Mouse (Mus musculus) G1E (cell line): ENCODE measurements around the gene Chek1. TPM values are rescaled to one million over a fixed set of nuclear protein-coding genes. Genes with fewer than 3 reads are reported as not detected.
A peak's percentile ranks its signal among the peaks of the same experiment; 100 is the strongest.

Experiments
- ATAC-seq: 2 replicates; pipeline ENCODE4 v1.8.0; 2016; ENCODE audit warnings: mild to moderate bottlenecking; ENCODE audit not compliant: insufficient number of reproducible peaks, poor library complexity, low FRiP score, severe bottlenecking; ENCODE audit errors: extremely low read depth
- DNase-seq: peaks from one replicate; pipeline ENCODE4 v3.0.0; 2012; ENCODE audit warnings: low spot score
- H3K27me3 ChIP-seq: 2 replicates; pipeline ENCODE4 v1.6.1; 2012; ENCODE audit warnings: mild to moderate bottlenecking, low read length, inconsistent platforms; ENCODE audit not compliant: insufficient read depth
- H3K36me3 ChIP-seq: replicated peaks from 2 replicates; pipeline ENCODE3; 2012; ENCODE audit warnings: mild to moderate bottlenecking, inconsistent platforms
- H3K4me1 ChIP-seq: 2 replicates; pipeline ENCODE4 v1.6.1; 2012; ENCODE audit warnings: low read depth, low read length, inconsistent platforms, mixed read lengths; ENCODE audit not compliant: insufficient read depth
- H3K4me3 ChIP-seq: 2 replicates; pipeline ENCODE4 v1.5.1; 2012; ENCODE audit warnings: low read depth, mild to moderate bottlenecking, inconsistent platforms, low read length, moderate library complexity, mixed read lengths
- H3K9me3 ChIP-seq: replicated peaks from 2 replicates; pipeline ENCODE4 v1.6.1; 2012; ENCODE audit warnings: inconsistent platforms
- CTCF ChIP-seq: IDR thresholded peaks from 2 replicates; pipeline ENCODE4 v1.5.1; 2012; ENCODE audit warnings: low read depth, low read length, inconsistent platforms, mixed read lengths
- GATA1 ChIP-seq: IDR thresholded peaks from 2 replicates; pipeline ENCODE4 v1.6.1; 2012; ENCODE audit warnings: borderline replicate concordance, low read length, inconsistent platforms, mixed read lengths
- GATA2 ChIP-seq: IDR thresholded peaks from 2 replicates; pipeline ENCODE4 v1.6.1; 2012; ENCODE audit warnings: low read depth, low read length, inconsistent platforms, borderline replicate concordance
- POLR2AphosphoS5 ChIP-seq: IDR thresholded peaks from 2 replicates; pipeline ENCODE4 v1.6.1; 2012; ENCODE audit warnings: low read depth, low read length, inconsistent platforms; ENCODE audit not compliant: insufficient replicate concordance
- TAL1 ChIP-seq: conservative IDR thresholded peaks from 2 replicates; pipeline ENCODE4 v1.6.1; 2012; ENCODE audit warnings: low read depth, low read length, inconsistent platforms, mixed read lengths
- polyA plus RNA-seq: library from polyadenylated mRNA; stranded (reverse); fragments of >175 nt; gene quantifications from 2 replicates; pipeline ENCODE4 v1.2.3, GENCODE M21; 2012
- total RNA-seq, 2 experiments: library from RNA; stranded (forward) in 1 of 2; stranded (reverse) in 1 of 2; fragments of 200-1000 nt in 1 of 2; fragments of >200 nt in 1 of 2; fragmentation: Nextera tagmentation in 1 of 2; gene quantifications; 2 replicates each; pipeline ENCODE4 v1.2.3; 2014 to 2017

Gene Chek1
- total and polyA plus RNA-seq, 3 experiments: 3.1 to 78.7 (median 45.7) TPM

- Histone ChIP-seq H3K27me3 (no peaks in the 10 kb centered on the region), H3K4me3 (peak overlapping the region; percentile 81), H3K36me3 (peaks cover 52% of the 10 kb centered on the region), H3K9me3 (no peaks in the 10 kb centered on the region), H3K4me1 (peaks cover 25% of the 10 kb centered on the region)
- TF ChIP-seq CTCF (no peak), POLR2AphosphoS5 (0 out of 2 replicates have a peak, but pooled peaks have one; percentile 65), TAL1 (no peak), GATA1 (no peak), GATA2 (no peak)
- DNase-seq (peak; percentile 54), ATAC-seq (peak; percentile 62)
These were observed 483 bp downstream of the Chek1 start for GRCm38 (mm10) chr9:36726131-36727033.

GRCm38 (mm10) chr9:36716624-36717023, 10.2 kb downstream of the Chek1 start:
- peaks cover 5% of the 10 kb centered on the region; the same call in 1 of the 2 replicates for H3K4me1 ChIP-seq
- H3K27me3 ChIP-seq: no peaks in the 10 kb centered on the region
- ATAC-seq (no peak), DNase-seq (no peak)
- TF ChIP-seq GATA2: no peak
- no peak for TF ChIP-seq TAL1
- no peak for TF ChIP-seq CTCF
- no peak for TF ChIP-seq POLR2AphosphoS5
- TF ChIP-seq GATA1: no peak
- H3K4me3 ChIP-seq: no peak overlapping the region
- H3K36me3 ChIP-seq: peaks cover 67% of the 10 kb centered on the region
- H3K9me3 ChIP-seq: no peaks in the 10 kb centered on the region

GRCm38 (mm10) chr9:36707304-36707703, 19.6 kb downstream of the Chek1 start:
- peak; percentile 45 for ATAC-seq
- Histone ChIP-seq H3K4me1 (peaks cover 7% of the 10 kb centered on the region), H3K27me3 (no peaks in the 10 kb centered on the region), H3K9me3 (no peaks in the 10 kb centered on the region), H3K4me3 (no peak overlapping the region), H3K36me3 (peaks cover 46% of the 10 kb centered on the region)
- TF ChIP-seq CTCF (no peak), POLR2AphosphoS5 (no peak), GATA2 (no peak), TAL1 (no peak), GATA1 (no peak)
- no peak for DNase-seq

GRCm38 (mm10) chr9:36705923-36706322, 20.9 kb downstream of the Chek1 start:
- Histone ChIP-seq H3K4me3 (no peak overlapping the region), H3K36me3 (peaks cover 40% of the 10 kb centered on the region), H3K9me3 (no peaks in the 10 kb centered on the region), H3K4me1 (peaks cover 7% of the 10 kb centered on the region), H3K27me3 (no peaks in the 10 kb centered on the region)
- DNase-seq (no peak), ATAC-seq (no peak)
- no peak for TF ChIP-seq POLR2AphosphoS5
- no peak for TF ChIP-seq GATA2
- TF ChIP-seq GATA1: no peak
- no peak for TF ChIP-seq CTCF

GRCm38 (mm10) chr9:36694276-36694675, 32.6 kb downstream of the Chek1 start:
- Histone ChIP-seq H3K36me3 (no peaks in the 10 kb centered on the region), H3K4me1 (no peaks in the 10 kb centered on the region), H3K9me3 (no peaks in the 10 kb centered on the region), H3K27me3 (no peaks in the 10 kb centered on the region; the same call in 1 of the 2 replicates), H3K4me3 (no peak overlapping the region)
- DNase-seq: no peak
- ATAC-seq: no peak
- TF ChIP-seq POLR2AphosphoS5: no peak
- no peak for TF ChIP-seq TAL1
- TF ChIP-seq GATA2: no peak
- TF ChIP-seq CTCF: no peak
- no peak for TF ChIP-seq GATA1

- no peak for DNase-seq
- Histone ChIP-seq H3K27me3 (no peaks in the 10 kb centered on the region; the same call in 1 of the 2 replicates), H3K36me3 (no peaks in the 10 kb centered on the region), H3K9me3 (no peaks in the 10 kb centered on the region), H3K4me3 (no peak within 1 kb of the TSS), H3K4me1 (no peaks in the 10 kb centered on the region)
- TF ChIP-seq POLR2AphosphoS5: no peak
- no peak for TF ChIP-seq GATA2
- TF ChIP-seq TAL1: no peak
- TF ChIP-seq CTCF: no peak
- TF ChIP-seq GATA1: no peak
- no peak for ATAC-seq
These were observed 33.9 kb downstream of the Chek1 start, which contains the start of gene Acrv1 for GRCm38 (mm10) chr9:36692920-36693319. Acrv1 (plus strand) TSS chr9:36693220.
